28 mouse cellular contexts compared by ENCODE assay signal in the genomic region with DNA sequence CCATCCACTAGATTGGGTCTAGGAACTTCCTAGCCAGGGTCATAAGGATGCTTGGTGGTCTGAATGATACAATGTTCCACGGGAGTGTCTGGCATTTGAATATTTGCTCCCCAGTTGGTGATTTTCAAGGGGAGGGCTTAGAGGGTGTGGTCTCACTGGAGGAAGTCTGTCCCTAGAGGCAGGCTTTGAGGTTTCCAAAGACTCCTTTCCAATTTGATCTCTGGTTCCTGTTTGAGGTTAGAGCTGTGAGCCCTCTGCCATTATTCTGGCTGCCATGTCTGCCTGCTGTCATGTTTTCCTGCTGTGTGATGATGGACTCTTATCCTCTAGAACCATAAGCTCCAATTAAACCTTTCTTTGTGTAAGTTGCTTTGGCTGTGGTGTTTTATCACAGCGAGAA. TPM values are rescaled to one million over a fixed set of nuclear protein-coding genes. Genes with fewer than 3 reads are reported as not detected.
A peak's percentile ranks its signal among the peaks of the same experiment; 100 is the strongest.
DNase-seq lines count a peak whose midpoint lies in the region; ATAC-seq and TF ChIP-seq lines count a peak whose summit lies in the region.
"Had no signal": no experiment of that assay in that cellular context is flagged by ENCODE, and none has a peak within 500 bp of the region (broad histone marks: within the 10 kb centered on the region; RNA-seq: fewer than 3 reads in every experiment).

No protein-coding gene starts in this region.

- peak; percentile 42 for ATAC-seq in granulocyte monocyte progenitor cell, adult 5-6 weeks (replicated peaks; ENCODE audit: poor library complexity, severe bottlenecking)
- ATAC-seq: forebrain, embryonic 14.5 days; forebrain, postnatal 0 days; hindbrain, embryonic 16.5 days; intestine, embryonic 15.5 days had no signal

- H3K9me3 ChIP-seq in MEL (replicated peaks; ENCODE audit: insufficient read depth, low read length): no peaks in the 10 kb centered on the region
- H3K9me3 ChIP-seq: embryonic facial prominence, embryonic 12.5 days; embryonic facial prominence, embryonic 15.5 days; heart, embryonic 12.5 days; heart, embryonic 15.5 days; hindbrain, embryonic 10.5 days; hindbrain, embryonic 13.5 days; intestine, embryonic 15.5 days had no signal

- no peak for TF ChIP-seq RAD21 in MEL (IDR thresholded peaks at IDR 0.05; ENCODE audit: low read depth, low read length)

- H3K27ac ChIP-seq in MEL (ENCODE audit: control insufficient read depth, low read depth, low read length): no peak overlapping the region
- H3K27ac ChIP-seq: embryonic facial prominence, embryonic 12.5 days; embryonic facial prominence, embryonic 15.5 days; hindbrain, embryonic 10.5 days; hindbrain, embryonic 13.5 days; intestine, embryonic 15.5 days had no signal

- DNase-seq in 416B (ENCODE audit: low read depth) (peak; percentile 24), MEL (ENCODE audit: low read depth, low spot score) (peak; percentile 26)
- DNase-seq in ovary, postnatal 36 days (ENCODE audit: low spot score): no peak
- no peak for DNase-seq in kidney, adult 11 months
- DNase-seq in cerebellum, adult 18-20 months: no peak
- DNase-seq: adrenal gland, adult 2 months; adrenal gland, postnatal 14 days; cerebellum, adult 11 months; cerebellum, adult 8-10 months; cerebellum, postnatal 10 days; cerebellum, postnatal 36 days; forebrain, postnatal 0 days; gastrocnemius, postnatal 14 days; heart, adult 18-20 months; heart, postnatal 10 days; heart, postnatal 36 days had no signal

- no peak for TF ChIP-seq CTCF in MEL (IDR thresholded peaks at IDR 0.05 in 2 of 3, conservative IDR thresholded peaks at IDR 0.05 in 1 of 3; ENCODE audit: control insufficient read depth in 1 of 3, insufficient read depth in 1 of 3, low read depth in 2 of 3, low read length in 3 of 3, poor library complexity in 1 of 3, severe bottlenecking in 1 of 3)

- no peak for TF ChIP-seq POLR2A in MEL (IDR thresholded peaks at IDR 0.05; ENCODE audit: control insufficient read depth in 1 of 2, insufficient read depth in 1 of 2, low read depth in 1 of 2, low read length in 2 of 2, poor library complexity in 1 of 2)

- no peak overlapping the region for H3K4me3 ChIP-seq in MEL (ENCODE audit: control insufficient read depth in 1 of 2, insufficient read depth in 1 of 2, low read depth in 2 of 2, low read length in 2 of 2)
- H3K4me3 ChIP-seq: embryonic facial prominence, embryonic 12.5 days; embryonic facial prominence, embryonic 15.5 days; heart, embryonic 12.5 days; heart, embryonic 15.5 days; hindbrain, embryonic 10.5 days; hindbrain, embryonic 13.5 days; intestine, embryonic 15.5 days had no signal

- peaks cover 0 to 1% of the 10 kb centered on the region in 2 experiments; a peak in 1 of 4 replicates for H3K27me3 ChIP-seq in MEL (ENCODE audit: control insufficient read depth in 1 of 2, insufficient read depth in 2 of 2, low read length in 2 of 2)
- H3K27me3 ChIP-seq: embryonic facial prominence, embryonic 12.5 days; embryonic facial prominence, embryonic 15.5 days; heart, embryonic 12.5 days; heart, embryonic 15.5 days; hindbrain, embryonic 13.5 days; intestine, embryonic 15.5 days had no signal

- no peaks in the 10 kb centered on the region; the same call in 1 of the 2 replicates for H3K79me2 ChIP-seq in MEL (ENCODE audit: control insufficient read depth, insufficient read depth, low read length, poor library complexity)

- peaks cover 8 to 31% of the 10 kb centered on the region in 2 experiments for H3K4me1 ChIP-seq in MEL (ENCODE audit: control insufficient read depth in 1 of 2, insufficient read depth in 2 of 2, low read length in 2 of 2)

- H3K36me3 ChIP-seq in MEL (ENCODE audit: control insufficient read depth in 1 of 2, insufficient read depth in 2 of 2, low read length in 2 of 2): peaks cover 0 to 6% of the 10 kb centered on the region in 2 experiments; a peak in 2 of 4 replicates
- H3K36me3 ChIP-seq: embryonic facial prominence, embryonic 12.5 days; embryonic facial prominence, embryonic 15.5 days; heart, embryonic 12.5 days; heart, embryonic 15.5 days; hindbrain, embryonic 10.5 days; hindbrain, embryonic 13.5 days; intestine, embryonic 15.5 days had no signal

- TF ChIP-seq EP300 in MEL (IDR thresholded peaks at IDR 0.05; ENCODE audit: low read depth in 1 of 2, low read length in 2 of 2): no peak

- H3K9ac ChIP-seq in MEL (ENCODE audit: control insufficient read depth, low read depth, low read length, poor library complexity, severe bottlenecking): no peak overlapping the region
- H3K9ac ChIP-seq: embryonic facial prominence, embryonic 12.5 days; embryonic facial prominence, embryonic 15.5 days; forebrain, postnatal 0 days; heart, embryonic 12.5 days; heart, embryonic 15.5 days; hindbrain, embryonic 13.5 days; intestine, embryonic 15.5 days had no signal

TF ChIP-seq in MEL, 35 proteins besides CTCF, POLR2A, EP300 and RAD21:
- TF ChIP-seq ZC3H11A (IDR thresholded peaks at IDR 0.05; ENCODE audit: low read depth, low read length) (no peak), MXI1 (IDR thresholded peaks at IDR 0.05; ENCODE audit: low read depth, low read length) (no peak), SIN3A (IDR thresholded peaks at IDR 0.05; ENCODE audit: low read length) (no peak), KAT2A (conservative IDR thresholded peaks at IDR 0.05; ENCODE audit: low read depth, low read length) (no peak), ETS1 (IDR thresholded peaks at IDR 0.05; ENCODE audit: low read depth, low read length) (no peak), TBP (IDR thresholded peaks at IDR 0.05; ENCODE audit: low read depth, low read length) (no peak)
TF ChIP-seq in MEL: peak in this region for 0.

RNA-seq across cellular contexts. Expression of a gene that starts 29.4 kb away (rescaled TPM):
- total RNA-seq in MEL (2012; rRNA removed): not detected in 2 replicates
- not detected for polyA plus RNA-seq in MEL (2012; ENCODE audit: insufficient read depth in 1 of 2, insufficient read length in 2 of 2, low read depth in 1 of 2, low replicate concordance in 2 of 2, missing spikeins in 1 of 2)
- not detected in 2 replicates for total RNA-seq in granulocyte monocyte progenitor cell, adult 5-6 weeks (2014; fragmentation: Nextera tagmentation)
- not detected in 2 replicates for total RNA-seq in granulocyte monocyte progenitor cell, adult 5-6 weeks (2017)
- total RNA-seq: adrenal gland, adult 2 months; adrenal gland, postnatal 14 days; ES-E14 had no signal
- polyA plus RNA-seq: adrenal gland, adult 2 months; embryonic facial prominence, embryonic 12.5 days; forebrain, embryonic 11.5 days; intestine, embryonic 15.5 days had no signal

Comparison
In these comparisons a context has a peak if more than half of its experiments do, and no peak if none do; other contexts are left out.
1. DNase-seq: peak in 416B (single experiment) and MEL (single experiment); none in ovary, postnatal 36 days (single experiment), kidney, adult 11 months (single experiment) and cerebellum, adult 18-20 months (0 of 2).